Mouse (Mus musculus) erythroid progenitor cell, adult 5-6 weeks (primary cell): Measurements from ENCODE around the gene Arhgdib. TPM values are rescaled to one million over a fixed set of nuclear protein-coding genes. Genes with fewer than 3 reads are reported as not detected.
"Not testable (repeated sequence)": the region's sequence is repeated elsewhere in the genome, so short reads cannot be mapped to it uniquely, and the experiment has no call there.

Experiments used
- ATAC-seq: replicated peaks from 2 replicates; pipeline ENCODE4 v1.8.0; 2016; ENCODE audit warnings: moderate number of reproducible peaks, mild to moderate bottlenecking, moderate TSS enrichment, inconsistent platforms; ENCODE audit not compliant: poor library complexity, low FRiP score, severe bottlenecking
- total RNA-seq, 2 experiments: library from RNA; stranded (forward) in 1 of 2; stranded (reverse) in 1 of 2; fragments of 150-400 nt in 1 of 2; fragments of 186-747, 209-891 nt in 1 of 2; gene quantifications; 2 replicates each; pipeline versions ENCODE4 v1.2.3 to v1.2.4; 2015 to 2017; ENCODE audit warnings: low replicate concordance in 2 of 2

Arhgdib gene
- total RNA-seq (2015; ENCODE audit: low replicate concordance) (616 and 634 TPM in 2 replicates), total RNA-seq (2017; ENCODE audit: low replicate concordance) (160 and 179 TPM in 2 replicates)

GRCm38 (mm10) chr6:136941051-136942021 lies at the start of gene Arhgdib:
Arhgdib (minus strand) TSS chr6:136941899.
- no peak for ATAC-seq

GRCm38 (mm10) chr6:136990557-136990956 lies 48.9 kb upstream of the Arhgdib start:
- no peak for ATAC-seq

- ATAC-seq = no peak
Measured at GRCm38 (mm10) chr6:136989824-136990497, 48.3 kb upstream of the Arhgdib start.

DNA sequence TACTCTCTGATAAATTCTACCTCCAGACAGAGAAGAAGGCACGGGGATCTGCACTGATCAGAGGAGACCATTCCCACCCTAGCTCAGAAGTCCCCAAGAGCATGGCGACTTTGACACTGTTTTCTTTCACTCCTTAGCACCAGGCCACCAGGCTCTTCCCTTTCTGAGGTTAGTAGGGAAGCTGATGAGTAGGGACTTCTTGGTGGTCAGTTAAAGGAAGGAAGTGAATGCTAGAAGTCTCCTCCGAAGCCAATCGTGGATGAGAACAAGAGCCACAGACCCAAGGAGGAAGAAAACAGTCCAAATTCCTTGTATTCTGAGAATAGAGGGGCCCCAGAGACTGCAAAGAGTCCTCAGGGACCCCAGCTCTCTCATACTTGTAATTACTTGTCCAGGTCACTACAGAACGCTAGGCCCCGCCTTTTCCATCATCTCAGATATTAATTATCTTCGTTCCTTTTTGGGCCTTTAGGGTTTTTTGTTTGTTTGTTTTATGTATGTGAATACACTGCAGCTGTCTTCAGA lies 46.9 kb upstream of the Arhgdib start:
- no peak for ATAC-seq

DNA sequence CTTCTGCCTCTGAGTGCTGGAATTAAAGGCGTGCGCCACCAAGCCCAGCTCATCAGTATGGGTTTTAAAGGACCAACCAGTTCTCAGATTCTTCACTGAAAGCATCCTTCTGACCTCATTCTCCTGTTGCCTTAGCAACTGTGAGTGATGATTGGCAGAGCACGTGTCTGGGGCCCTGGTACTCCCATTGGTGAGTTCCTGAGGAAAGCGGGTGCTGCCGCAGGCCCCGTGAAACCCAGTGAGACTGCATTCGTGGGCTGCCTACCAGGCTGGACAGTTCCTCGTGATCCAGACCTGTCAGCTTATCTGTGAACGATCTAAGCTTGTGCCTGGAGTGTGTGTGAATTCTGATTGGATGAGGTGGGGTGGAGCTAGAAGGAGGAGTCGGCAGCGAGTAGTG lies 45.0 kb upstream of the Arhgdib start:
- no peak for ATAC-seq

DNA sequence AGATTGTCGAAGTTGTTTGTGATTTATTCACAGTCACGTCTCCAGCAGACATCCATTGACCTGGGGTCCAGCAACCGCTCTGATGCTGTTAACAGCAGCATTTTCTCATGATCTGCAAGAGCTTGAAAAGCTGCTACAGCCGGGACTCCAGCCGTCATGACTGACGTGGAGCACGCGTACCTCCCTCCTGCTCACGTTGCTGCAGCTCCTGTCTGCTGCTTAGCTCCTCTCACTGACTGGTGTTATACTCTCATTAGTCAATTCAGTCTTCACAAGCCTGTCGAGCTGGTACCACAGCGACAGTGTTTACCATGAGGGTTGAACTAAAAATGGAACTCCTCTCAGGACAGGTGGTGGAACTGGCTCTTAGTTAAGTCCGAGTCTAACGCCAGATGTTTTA lies 44.3 kb upstream of the Arhgdib start:
- no peak for ATAC-seq

DNA sequence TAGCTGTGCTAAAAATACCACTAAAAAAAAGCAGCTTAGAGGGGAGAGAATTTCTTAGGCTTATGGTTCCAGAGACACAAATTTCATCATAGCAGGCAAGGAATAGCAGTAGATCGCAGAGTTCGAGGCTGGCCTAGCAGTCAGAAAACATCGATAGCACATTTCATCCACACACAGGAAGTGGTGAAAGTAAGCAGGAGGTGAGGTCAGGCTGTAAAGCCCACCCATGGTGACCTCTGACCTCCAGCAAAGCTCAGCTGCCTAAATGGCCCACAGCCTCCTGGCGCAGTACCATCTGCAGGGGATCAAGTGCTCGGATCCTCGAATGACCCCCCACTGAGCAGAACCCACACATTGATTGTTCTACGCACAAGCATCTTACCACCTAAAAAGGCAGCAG lies 41.5 kb upstream of the Arhgdib start:
- no peak for ATAC-seq

GRCm38 (mm10) chr6:136982581-136982980 lies 40.9 kb upstream of the Arhgdib start:
- no peak for ATAC-seq

GRCm38 (mm10) chr6:136980331-136980746 lies 38.6 kb upstream of the Arhgdib start:
- no peak for ATAC-seq

- no peak for ATAC-seq
Measured at GRCm38 (mm10) chr6:136979274-136980082, 37.8 kb upstream of the Arhgdib start.

GRCm38 (mm10) chr6:136968877-136969276 lies 27.2 kb upstream of the Arhgdib start:
- ATAC-seq = not testable (repeated sequence)

GRCm38 (mm10) chr6:136967466-136967865 lies 25.8 kb upstream of the Arhgdib start:
- no peak for ATAC-seq

DNA sequence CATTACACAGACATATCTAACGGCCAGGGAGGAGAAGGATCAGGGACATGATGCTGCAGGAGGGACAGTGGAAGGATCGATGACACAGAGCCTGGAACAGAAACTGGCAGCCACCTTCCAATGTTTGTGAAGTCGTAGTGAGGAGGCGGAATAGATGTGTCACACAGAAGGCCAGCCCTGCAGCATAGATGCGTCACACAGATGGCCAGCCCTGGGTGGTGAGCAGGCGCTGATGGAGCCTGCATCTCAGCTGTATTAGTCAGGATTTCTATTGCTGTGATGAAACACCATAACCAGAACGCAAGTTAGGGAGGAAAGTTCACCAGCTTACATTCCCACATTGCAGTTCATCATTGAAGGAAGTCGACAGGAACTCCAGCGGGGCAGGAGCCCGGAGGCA lies 24.2 kb upstream of the Arhgdib start:
- no peak for ATAC-seq

GRCm38 (mm10) chr6:136964609-136965510 lies 23.2 kb upstream of the Arhgdib start:
- no peak for ATAC-seq

DNA sequence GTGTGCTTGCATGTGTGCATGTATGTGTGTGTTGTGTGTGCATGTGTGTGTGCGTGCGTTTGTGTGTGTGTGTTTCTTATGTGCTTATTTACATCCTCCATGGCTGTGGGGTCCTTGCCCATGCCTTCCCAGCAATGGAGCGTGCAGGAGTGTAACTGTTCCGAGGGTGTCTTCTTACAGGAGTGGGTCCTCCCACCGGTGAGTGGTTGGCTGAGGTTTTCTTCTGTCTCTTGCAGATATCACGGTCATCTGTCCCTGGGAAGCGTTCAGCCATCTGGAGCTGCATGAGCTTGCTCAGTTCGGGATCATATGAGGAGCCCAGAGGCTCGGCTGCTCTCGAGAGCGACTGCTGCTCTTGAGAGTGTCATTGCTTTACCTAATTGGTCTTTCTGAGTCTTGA lies 21.3 kb upstream of the Arhgdib start:
- ATAC-seq = no peak

GRCm38 (mm10) chr6:136959131-136959530 lies 17.4 kb upstream of the Arhgdib start:
- ATAC-seq = no peak

GRCm38 (mm10) chr6:136957062-136957461 lies 15.4 kb upstream of the Arhgdib start:
- no peak for ATAC-seq

DNA sequence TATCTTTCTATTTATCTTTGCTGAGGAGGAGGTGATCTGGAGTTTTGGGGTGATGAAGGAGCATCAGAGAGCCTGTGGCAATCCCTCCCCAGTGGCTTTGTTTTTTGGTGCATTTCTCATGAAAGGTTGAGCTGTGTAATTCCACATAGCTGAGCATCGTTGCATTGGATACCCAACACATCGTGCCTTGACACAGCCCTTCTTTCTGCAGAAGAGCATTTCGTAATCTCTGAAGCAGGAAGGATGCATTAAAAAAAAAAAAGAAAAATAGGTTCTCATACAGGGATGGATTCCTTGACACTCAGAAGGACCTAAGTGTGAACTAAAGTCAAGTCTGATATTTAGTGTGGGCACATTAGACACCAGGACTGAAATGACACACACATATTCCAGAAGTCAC lies 13.5 kb upstream of the Arhgdib start:
- ATAC-seq = no peak

- ATAC-seq = no peak
Measured at GRCm38 (mm10) chr6:136954715-136955114, 13.0 kb upstream of the Arhgdib start.
